In genomic region chr4:58253410-58253809, GRCm38 (mm10) we compare ENCODE assay signal across 9 mouse cellular contexts. TPM values are rescaled to one million over a fixed set of nuclear protein-coding genes. Genes with fewer than 3 reads are reported as not detected.
DNase-seq lines count a peak whose midpoint lies in the region; ATAC-seq and TF ChIP-seq lines count a peak whose summit lies in the region.
"Had no signal": no experiment of that assay in that cellular context is flagged by ENCODE, and none has a peak within 500 bp of the region (broad histone marks: within the 10 kb centered on the region; RNA-seq: fewer than 3 reads in every experiment).

No protein-coding gene starts in this region.

- H3K27me3 ChIP-seq in forebrain, embryonic 16.5 days (replicated peaks; ENCODE audit: control insufficient read depth, insufficient read depth, low read length), result no peaks in the 10 kb centered on the region
- no peaks in the 10 kb centered on the region for H3K27me3 ChIP-seq in forebrain, embryonic 10.5 days (ENCODE audit: poor library complexity, severe bottlenecking)
- no peaks in the 10 kb centered on the region for H3K27me3 ChIP-seq in lung, embryonic 14.5 days (ENCODE audit: insufficient read depth, low read length)
- H3K27me3 ChIP-seq: heart, embryonic 15.5 days had no signal

- 39% methylated on average over 5 of the region's 5 CpGs for WGBS in forebrain, embryonic 16.5 days
- 48% methylated on average over 5 of the region's 5 CpGs for WGBS in forebrain, embryonic 10.5 days
- 26% methylated on average over 5 of the region's 5 CpGs for WGBS in lung, embryonic 14.5 days
- WGBS in lung, adult 2 months, result 18% methylated on average over 5 of the region's 5 CpGs

- no peaks in the 10 kb centered on the region for H3K36me3 ChIP-seq in forebrain, embryonic 16.5 days (ENCODE audit: control insufficient read depth, insufficient read depth)
- no peaks in the 10 kb centered on the region for H3K36me3 ChIP-seq in forebrain, embryonic 10.5 days (replicated peaks)
- H3K36me3 ChIP-seq in lung, embryonic 14.5 days (ENCODE audit: insufficient read depth), result no peaks in the 10 kb centered on the region
- H3K36me3 ChIP-seq: heart, embryonic 15.5 days had no signal

- no peak overlapping the region for H3K4me2 ChIP-seq in forebrain, embryonic 16.5 days (ENCODE audit: low read length)
- no peak overlapping the region for H3K4me2 ChIP-seq in lung, embryonic 14.5 days
- H3K4me2 ChIP-seq: heart, embryonic 15.5 days had no signal

- ATAC-seq in forebrain, embryonic 16.5 days, result peak; percentile 38; the same call in 1 of the 2 replicates
- ATAC-seq in lung, embryonic 14.5 days (ENCODE audit: insufficient read depth), result no peak

- no peak overlapping the region for H3K27ac ChIP-seq in forebrain, embryonic 16.5 days (ENCODE audit: low read length)
- H3K27ac ChIP-seq in forebrain, embryonic 10.5 days, result no peak overlapping the region
- no peak overlapping the region for H3K27ac ChIP-seq in lung, embryonic 14.5 days (ENCODE audit: low read depth)
- H3K27ac ChIP-seq: heart, embryonic 15.5 days had no signal

- no peak overlapping the region for H3K9ac ChIP-seq in forebrain, embryonic 16.5 days (replicated peaks; ENCODE audit: low read depth, low read length)
- H3K9ac ChIP-seq in lung, embryonic 14.5 days, result no peak overlapping the region
- H3K9ac ChIP-seq: heart, embryonic 15.5 days had no signal

- DNase-seq in forebrain, embryonic 10.5 days (ENCODE audit: extremely low spot score, low spot score), result no peak
- peak; percentile 92 for DNase-seq in lung, embryonic 14.5 days
- no peak for DNase-seq in lung, adult 2 months
- peak; percentile 86 for DNase-seq in brain, embryonic 14.5 days (ENCODE audit: low read depth)
- peak; percentile 19 to 64 for DNase-seq in frontal cortex, postnatal 36 days (ENCODE audit: low spot score in 2 of 2)
- DNase-seq in lung, postnatal 25 days (ENCODE audit: low spot score), result peak; percentile 49
- DNase-seq in spleen, adult 12 weeks (ENCODE audit: low spot score), result no peak

- H3K4me1 ChIP-seq in forebrain, embryonic 16.5 days (replicated peaks; ENCODE audit: control insufficient read depth, insufficient read depth, low read length), result no peaks in the 10 kb centered on the region
- no peaks in the 10 kb centered on the region for H3K4me1 ChIP-seq in forebrain, embryonic 10.5 days
- no peaks in the 10 kb centered on the region for H3K4me1 ChIP-seq in lung, embryonic 14.5 days (ENCODE audit: insufficient read depth)
- no peaks in the 10 kb centered on the region for H3K4me1 ChIP-seq in lung, adult 2 months (ENCODE audit: control insufficient read depth, insufficient read depth, low read length)
- H3K4me1 ChIP-seq: heart, embryonic 15.5 days had no signal

- H3K4me3 ChIP-seq in forebrain, embryonic 16.5 days (replicated peaks; ENCODE audit: low read length), result no peak overlapping the region
- H3K4me3 ChIP-seq in forebrain, embryonic 10.5 days, result no peak overlapping the region
- no peak overlapping the region for H3K4me3 ChIP-seq in lung, embryonic 14.5 days (ENCODE audit: low read depth, low read length)
- H3K4me3 ChIP-seq in lung, adult 2 months (replicated peaks; ENCODE audit: extremely low read depth, low read depth, low read length), result no peak overlapping the region
- H3K4me3 ChIP-seq: heart, embryonic 15.5 days had no signal

- H3K9me3 ChIP-seq in forebrain, embryonic 16.5 days (ENCODE audit: control insufficient read depth, low read length), result no peaks in the 10 kb centered on the region
- H3K9me3 ChIP-seq in forebrain, embryonic 10.5 days, result no peaks in the 10 kb centered on the region
- no peaks in the 10 kb centered on the region for H3K9me3 ChIP-seq in lung, embryonic 14.5 days (ENCODE audit: low read depth, low read length)
- H3K9me3 ChIP-seq: heart, embryonic 15.5 days had no signal

- peak; percentile 74 for TF ChIP-seq CTCF in lung, embryonic 14.5 days (IDR thresholded peaks at IDR 0.05; ENCODE audit: low read depth)
- TF ChIP-seq CTCF in lung, adult 2 months (IDR thresholded peaks at IDR 0.05; ENCODE audit: insufficient read depth, low read length), result no peak
- TF ChIP-seq CTCF in brain, embryonic 14.5 days (IDR thresholded peaks at IDR 0.05; ENCODE audit: borderline replicate concordance, extremely low read depth, insufficient read depth, insufficient read length), result peak; percentile 49; the same call in 1 of the 2 replicates

- TF ChIP-seq POLR2A in lung, adult 2 months (IDR thresholded peaks at IDR 0.05; ENCODE audit: borderline replicate concordance, extremely low read depth, low read depth, low read length), result no peak
- TF ChIP-seq POLR2A in brain, embryonic 14.5 days (IDR thresholded peaks at IDR 0.05; ENCODE audit: borderline replicate concordance, extremely low read depth, insufficient read depth, insufficient read length, poor library complexity, severe bottlenecking), result no peak

RNA-seq across cellular contexts. Expression of gene Musk, which starts 32.4 kb away (rescaled TPM):
- polyA plus RNA-seq in forebrain, embryonic 16.5 days (2015; fragmentation: Nextera tagmentation; extraction: Ambion mirVana), result not detected in 2 replicates
- polyA plus RNA-seq in forebrain, embryonic 10.5 days (2016; fragmentation: Nextera tagmentation; extraction: Ambion mirVana), result 0.04 TPM in 1 of 2 replicates, not detected in the other
- polyA plus RNA-seq in lung, embryonic 14.5 days (2014; fragmentation: Nextera tagmentation; extraction: Ambion mirVana), result not detected in 2 replicates
- polyA plus RNA-seq in lung, adult 2 months (2012; rRNA removed), result 0.14 and 1.1 TPM in 2 replicates
- polyA plus RNA-seq in brain, embryonic 14.5 days (2012; rRNA removed), result 0.03 and 0.10 TPM in 2 replicates
- polyA plus RNA-seq: heart, embryonic 15.5 days had no signal

RNA-seq across cellular contexts. Expression of gene Svep1, which starts 46.8 kb away (rescaled TPM):
- polyA plus RNA-seq in forebrain, embryonic 16.5 days (2015; fragmentation: Nextera tagmentation; extraction: Ambion mirVana), result 0.49 and 0.65 TPM in 2 replicates
- 2.2 and 2.5 TPM in 2 replicates for polyA plus RNA-seq in forebrain, embryonic 10.5 days (2016; fragmentation: Nextera tagmentation; extraction: Ambion mirVana)
- polyA plus RNA-seq in lung, embryonic 14.5 days (2014; fragmentation: Nextera tagmentation; extraction: Ambion mirVana), result 16.4 and 17.6 TPM in 2 replicates
- polyA plus RNA-seq in lung, adult 2 months (2012; rRNA removed), result 13.7 and 20.0 TPM in 2 replicates
- 1.1 and 2.3 TPM in 2 replicates for polyA plus RNA-seq in brain, embryonic 14.5 days (2012; rRNA removed)

Comparison
In these comparisons a context has a peak if more than half of its experiments do, and no peak if none do; other contexts are left out.
1. DNase-seq: peak in lung, embryonic 14.5 days (single experiment), brain, embryonic 14.5 days (single experiment), frontal cortex, postnatal 36 days (2 of 2) and lung, postnatal 25 days (single experiment); none in forebrain, embryonic 10.5 days (single experiment), lung, adult 2 months (single experiment) and spleen, adult 12 weeks (single experiment).